Mouse (Mus musculus) embryonic fibroblast, embryonic 13.5 days (primary cell): ENCODE measurements around the gene Dnajc5g.

Source experiments
- CTCF ChIP-seq: IDR thresholded peaks from 2 replicates; pipeline ENCODE4 v1.5.1; 2011; ENCODE audit warnings: mild to moderate bottlenecking, control low read depth, low read length, moderate library complexity, borderline replicate concordance; ENCODE audit not compliant: insufficient read depth
- POLR2A ChIP-seq: IDR thresholded peaks from 2 replicates; pipeline ENCODE4 v1.6.1; 2011; ENCODE audit warnings: low read depth, mild to moderate bottlenecking, control low read depth, low read length, moderate library complexity

DNA sequence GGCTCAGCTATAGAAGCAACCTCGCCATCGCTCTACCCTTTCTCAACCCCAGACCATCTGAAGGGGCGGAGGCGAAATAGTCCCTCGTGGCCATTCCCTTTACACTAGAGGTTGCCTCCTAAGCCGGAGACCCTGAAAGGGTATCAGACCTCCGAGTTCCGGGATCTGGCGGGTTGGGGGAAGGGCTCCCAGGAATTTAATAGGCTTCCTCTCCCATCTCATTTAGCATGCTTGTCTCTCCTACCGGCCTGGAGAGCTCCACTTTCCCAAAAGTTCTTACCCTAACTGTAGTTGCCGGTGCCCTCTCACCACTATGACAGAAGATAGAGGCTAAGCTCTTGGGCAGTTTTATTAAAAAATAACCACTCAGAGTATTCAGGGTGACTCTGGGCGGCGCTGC is 31.6 kb downstream of the Dnajc5g start:
- TF ChIP-seq CTCF (no peak), POLR2A (no peak)
